Mouse (Mus musculus) adrenal gland, postnatal 10 days (tissue): ENCODE results near the gene Tubb4a. TPM values are rescaled to one million over a fixed set of nuclear protein-coding genes. Genes with fewer than 3 reads are reported as not detected.

Source experiments
- DNase-seq: peaks from one replicate; pipeline ENCODE4 v3.0.0; 2021; ENCODE audit warnings: mixed read lengths
- total RNA-seq, 2 experiments: library from RNA; stranded (reverse); gene quantifications; 2 replicates each; pipeline ENCODE4 v1.2.3; 2021

Gene Tubb4a
- total RNA-seq, 2 experiments from 2014 or later = 10.9 to 20.6 TPM

DNA sequence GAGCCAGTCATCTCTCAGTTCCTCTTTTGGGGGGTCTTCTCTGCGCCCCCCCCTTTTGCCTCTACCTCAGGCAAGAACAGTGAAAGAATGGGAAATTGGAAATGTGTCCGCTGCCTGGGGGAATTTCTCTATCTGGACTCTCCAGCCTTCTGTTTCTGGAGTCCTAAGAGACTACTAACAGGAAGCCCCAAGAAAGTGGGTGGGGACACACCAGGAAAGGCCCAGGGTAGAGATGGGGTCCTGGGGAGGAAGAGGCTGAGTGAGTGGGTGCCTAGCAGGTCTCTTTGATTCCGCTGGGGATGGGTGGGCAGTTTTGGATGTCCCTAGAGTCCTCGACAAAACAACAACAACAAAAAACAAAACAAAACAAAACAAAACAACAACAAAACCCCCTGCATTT, 16.9 kb upstream of the Tubb4a start:
- DNase-seq = no peak

DNA sequence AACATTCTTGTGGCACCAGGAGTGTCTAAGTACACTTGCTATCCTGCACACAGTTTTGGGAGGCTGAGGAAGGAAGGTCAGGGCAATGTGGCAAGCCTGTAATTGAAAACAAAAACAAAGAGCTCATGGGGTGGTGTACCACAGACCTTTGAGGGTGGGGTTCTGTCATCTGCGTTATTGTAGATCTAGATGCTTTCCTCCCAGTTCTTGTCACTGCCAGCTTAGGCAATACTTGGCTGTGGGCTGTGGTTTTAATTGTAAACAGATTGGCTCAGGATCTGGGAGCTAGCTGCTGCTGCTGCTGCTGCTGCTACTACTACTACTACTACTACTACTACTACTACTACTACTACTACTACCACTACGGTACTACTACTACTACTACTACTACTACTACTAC, 14.7 kb upstream of the Tubb4a start:
- DNase-seq = no peak

- DNase-seq = peak; percentile 28
Observed at GRCm38 (mm10) chr17:57099629-57100325, 12.2 kb upstream of the Tubb4a start.

DNA sequence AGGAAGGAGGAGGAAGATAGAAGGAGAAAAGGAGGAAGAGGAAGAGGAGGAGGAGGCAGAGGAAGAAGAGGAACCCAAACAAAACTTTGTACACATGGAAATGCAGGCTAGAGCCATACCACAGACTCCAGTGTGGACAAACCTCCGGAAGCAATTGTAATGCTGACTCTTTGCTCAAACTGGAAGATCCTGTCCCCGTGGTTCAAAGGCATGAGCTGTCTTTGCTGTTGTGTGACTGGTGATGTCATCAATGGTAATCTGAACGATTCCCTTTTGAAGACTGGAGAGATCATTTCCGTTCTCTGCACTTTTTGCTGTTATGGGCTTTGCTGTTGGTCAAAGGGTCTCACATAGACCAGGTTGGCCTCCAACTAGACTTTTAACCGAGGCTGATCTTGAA, 10.7 kb upstream of the Tubb4a start:
- no peak for DNase-seq

- DNase-seq = peak; percentile 92
Observed at GRCm38 (mm10) chr17:57096623-57096920, 9.0 kb upstream of the Tubb4a start.

- DNase-seq = peak; percentile 44
Observed at GRCm38 (mm10) chr17:57095855-57096622, 8.5 kb upstream of the Tubb4a start.

- no peak for DNase-seq
Observed at GRCm38 (mm10) chr17:57094222-57094621, 6.6 kb upstream of the Tubb4a start.

GRCm38 (mm10) chr17:57085970-57086757, 1.4 kb downstream of the Tubb4a start:
- no peak for DNase-seq

GRCm38 (mm10) chr17:57082481-57082880, 5.1 kb downstream of the Tubb4a start:
- no peak for DNase-seq

- DNase-seq = no peak
Observed at GRCm38 (mm10) chr17:57081234-57081842, 6.2 kb downstream of the Tubb4a start.

DNA sequence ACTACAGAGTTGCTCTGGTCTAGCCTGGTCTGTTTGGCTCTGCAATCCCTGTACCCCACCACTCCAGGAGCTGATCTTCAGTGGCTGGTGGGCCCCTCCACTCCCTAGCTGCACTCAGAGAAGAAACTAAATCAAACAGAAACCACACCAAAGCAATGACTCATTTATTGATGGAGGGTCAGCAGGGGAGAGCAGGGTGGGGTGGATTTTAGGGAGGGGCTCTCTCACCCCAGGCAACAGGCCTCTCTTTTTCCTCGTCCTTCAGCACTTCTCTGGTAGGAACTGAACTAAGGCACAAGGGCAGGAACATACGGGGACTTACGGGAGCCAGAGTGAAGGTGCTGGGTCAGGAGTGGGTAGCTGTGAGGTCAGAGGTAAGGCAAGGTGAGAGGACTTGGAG, 7.7 kb downstream of the Tubb4a start:
- no peak for DNase-seq

- no peak for DNase-seq
Observed at GRCm38 (mm10) chr17:57078336-57078735, 9.2 kb downstream of the Tubb4a start, which contains the start of gene Dennd1c. Gene Dennd1c, minus strand, starts transcription at chr17:57078514.

DNA sequence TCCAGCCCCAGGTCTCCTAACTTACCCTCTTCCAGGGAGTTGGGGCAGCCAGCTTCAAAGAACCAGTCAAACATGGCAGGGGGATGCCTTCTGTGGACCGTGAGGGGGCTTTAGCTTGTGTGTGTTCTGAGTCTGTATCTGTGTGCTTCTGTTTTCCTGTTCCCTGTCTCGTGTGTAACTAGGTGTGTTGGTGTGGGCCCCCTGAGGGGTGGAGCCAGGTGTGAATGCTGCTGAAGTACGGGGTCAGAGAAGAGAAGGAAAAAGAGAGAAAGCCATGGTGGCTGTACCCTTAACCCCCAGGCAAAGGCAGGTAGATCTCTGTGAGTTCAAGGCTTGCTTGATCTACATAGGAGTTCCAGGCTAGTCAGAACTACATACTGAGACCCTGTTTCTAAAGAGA, 10.7 kb downstream of the Tubb4a start:
- no peak for DNase-seq

GRCm38 (mm10) chr17:57070699-57071098, 16.9 kb downstream of the Tubb4a start:
- DNase-seq = no peak

GRCm38 (mm10) chr17:57070272-57070671, 17.3 kb downstream of the Tubb4a start:
- DNase-seq = no peak

DNA sequence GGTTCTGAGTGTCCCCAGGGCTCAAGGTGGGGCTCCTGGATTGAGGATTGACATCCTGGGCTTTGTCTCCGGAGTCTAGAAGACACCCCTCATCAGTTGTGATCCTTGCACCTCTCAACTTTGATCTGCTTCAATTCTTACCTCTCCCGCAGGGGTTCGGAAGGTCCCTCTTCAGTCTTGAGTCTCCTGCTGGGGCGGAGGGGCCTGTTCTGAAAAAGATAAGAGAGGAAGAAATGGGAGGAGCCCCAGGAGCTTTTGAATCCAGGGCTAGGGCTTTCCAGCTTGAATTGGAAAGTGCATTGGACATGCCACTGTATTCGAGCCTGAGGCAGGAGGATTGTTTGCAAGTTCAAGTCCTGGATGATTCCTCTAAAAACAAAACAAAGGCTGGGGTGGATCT, 20.7 kb downstream of the Tubb4a start:
- no peak for DNase-seq

GRCm38 (mm10) chr17:57063031-57063430, 24.6 kb downstream of the Tubb4a start:
- DNase-seq = no peak

GRCm38 (mm10) chr17:57062548-57062947, 25.0 kb downstream of the Tubb4a start:
- no peak for DNase-seq

DNA sequence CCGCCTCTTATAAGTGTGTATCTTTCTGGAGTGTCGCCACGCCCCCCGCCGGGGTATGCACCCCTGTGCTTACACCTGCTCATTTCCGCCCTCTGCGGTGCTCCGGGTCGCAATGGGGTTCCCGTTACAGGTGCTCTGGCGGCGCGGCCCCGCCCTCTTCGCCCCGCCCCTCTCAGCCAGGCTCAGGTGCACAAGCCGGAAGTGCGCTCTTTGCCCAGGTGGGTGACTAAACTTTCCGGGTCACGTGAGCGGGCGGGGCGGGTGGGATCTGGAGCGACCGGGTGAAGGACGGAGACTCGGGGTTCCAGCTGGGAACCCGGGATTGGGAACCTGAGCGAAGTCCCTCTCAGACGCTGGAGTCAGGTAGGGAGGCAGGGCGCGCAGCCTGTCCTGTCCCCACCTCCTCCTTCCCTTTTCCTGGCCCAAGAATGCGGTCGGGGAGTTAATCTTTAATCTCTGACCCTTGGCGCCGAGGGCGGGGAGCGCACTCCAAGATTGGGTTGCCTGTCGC, 25.5 kb downstream of the Tubb4a start:
- DNase-seq = peak; percentile 30

- no peak for DNase-seq
Observed at GRCm38 (mm10) chr17:57061069-57061468, 26.5 kb downstream of the Tubb4a start.

- peak; percentile 93 for DNase-seq
Observed at GRCm38 (mm10) chr17:57060231-57060801, 27.3 kb downstream of the Tubb4a start.

- peak; percentile 84 for DNase-seq
Observed at GRCm38 (mm10) chr17:57059486-57059977, 28.1 kb downstream of the Tubb4a start, which contains the start of gene Slc25a23. Gene Slc25a23, minus strand, starts transcription at chr17:57059863.
